8 mouse cellular contexts compared by ENCODE assay signal in genomic region chr7:104314796-104315353, GRCm38 (mm10). TPM values are rescaled to one million over a fixed set of nuclear protein-coding genes. Genes with fewer than 3 reads are reported as not detected.
DNase-seq lines count a peak whose midpoint lies in the region; ATAC-seq lines count a peak whose summit lies in the region.

No protein-coding gene starts in this region.

- peak; percentile 23 to 77 for DNase-seq in adrenal gland, adult (ENCODE audit: inconsistent age in 2 of 2, low spot score in 1 of 2)
- no peak for DNase-seq in adrenal gland, postnatal 4 days (ENCODE audit: low spot score in 2 of 2)
- DNase-seq in heart, postnatal 14 days = peak; percentile 5 to 12
- no peak for DNase-seq in cerebellum, postnatal 14 days
- DNase-seq in left cerebral cortex, adult 8-10 months (ENCODE audit: low spot score in 2 of 2) = no peak

- no peak overlapping the region for H3K9ac ChIP-seq in embryonic facial prominence, embryonic 12.5 days
- no peak overlapping the region; the same call in 1 of the 2 replicates for H3K9ac ChIP-seq in limb, embryonic 12.5 days (replicated peaks)
- H3K9ac ChIP-seq in midbrain, embryonic 16.5 days (ENCODE audit: low read depth, low read length) = no peak overlapping the region

- no peaks in the 10 kb centered on the region for H3K9me3 ChIP-seq in embryonic facial prominence, embryonic 12.5 days
- no peaks in the 10 kb centered on the region for H3K9me3 ChIP-seq in limb, embryonic 12.5 days
- no peaks in the 10 kb centered on the region for H3K9me3 ChIP-seq in midbrain, embryonic 16.5 days (replicated peaks; ENCODE audit: control insufficient read depth, low read length, poor library complexity, severe bottlenecking)

- no peaks in the 10 kb centered on the region for H3K27me3 ChIP-seq in embryonic facial prominence, embryonic 12.5 days
- no peaks in the 10 kb centered on the region for H3K27me3 ChIP-seq in limb, embryonic 12.5 days
- no peaks in the 10 kb centered on the region for H3K27me3 ChIP-seq in midbrain, embryonic 16.5 days (ENCODE audit: control insufficient read depth, insufficient read depth, low read depth, low read length)

- H3K27ac ChIP-seq in embryonic facial prominence, embryonic 12.5 days = no peak overlapping the region
- H3K27ac ChIP-seq in limb, embryonic 12.5 days = no peak overlapping the region
- H3K27ac ChIP-seq in midbrain, embryonic 16.5 days (ENCODE audit: low read length) = no peak overlapping the region

- ATAC-seq in embryonic facial prominence, embryonic 12.5 days (ENCODE audit: insufficient number of reproducible peaks, insufficient read depth, low FRiP score, low TSS enrichment) = no peak
- ATAC-seq in limb, embryonic 12.5 days (ENCODE audit: insufficient number of reproducible peaks, insufficient read depth, low FRiP score, low TSS enrichment, low read depth) = 0 out of 2 replicates have a peak, but pooled peaks have one; percentile 52
- no peak for ATAC-seq in midbrain, embryonic 16.5 days

- H3K4me2 ChIP-seq in embryonic facial prominence, embryonic 12.5 days (replicated peaks) = peak overlapping the region; percentile 42
- peak overlapping the region; percentile 47 for H3K4me2 ChIP-seq in limb, embryonic 12.5 days
- H3K4me2 ChIP-seq in midbrain, embryonic 16.5 days (ENCODE audit: low read length) = peak overlapping the region; percentile 31; the same call in 1 of the 2 replicates

- intact Hi-C loops in heart, postnatal 14 days (cut with DNase I) = no loop called here

- H3K4me3 ChIP-seq in embryonic facial prominence, embryonic 12.5 days = peak overlapping the region; percentile 22
- peak overlapping the region; percentile 39 for H3K4me3 ChIP-seq in limb, embryonic 12.5 days (replicated peaks)
- H3K4me3 ChIP-seq in midbrain, embryonic 16.5 days (ENCODE audit: low read depth, low read length) = peak overlapping the region; percentile 14; the same call in 1 of the 2 replicates

- WGBS in embryonic facial prominence, embryonic 12.5 days = 15% methylated on average over 15 of the region's 15 CpGs
- WGBS in limb, embryonic 12.5 days = 12% methylated on average over 15 of the region's 15 CpGs
- WGBS in midbrain, embryonic 16.5 days = 12% methylated on average over 15 of the region's 15 CpGs

- no peaks in the 10 kb centered on the region for H3K4me1 ChIP-seq in embryonic facial prominence, embryonic 12.5 days
- H3K4me1 ChIP-seq in limb, embryonic 12.5 days (replicated peaks) = no peaks in the 10 kb centered on the region
- no peaks in the 10 kb centered on the region for H3K4me1 ChIP-seq in midbrain, embryonic 16.5 days (ENCODE audit: control insufficient read depth, insufficient read depth, low read length)

- no peaks in the 10 kb centered on the region for H3K36me3 ChIP-seq in embryonic facial prominence, embryonic 12.5 days
- no peaks in the 10 kb centered on the region for H3K36me3 ChIP-seq in limb, embryonic 12.5 days
- no peaks in the 10 kb centered on the region for H3K36me3 ChIP-seq in midbrain, embryonic 16.5 days (ENCODE audit: control insufficient read depth, insufficient read depth, low read length)

RNA-seq across cellular contexts. Expression of gene Trim12a, which starts 0.4 kb away (rescaled TPM):
- total RNA-seq in adrenal gland, postnatal 4 days (2021) = 10 to 100 TPM; 17.8 to 21.4 TPM
- 5.3 and 5.8 TPM in 2 replicates for polyA plus RNA-seq in embryonic facial prominence, embryonic 12.5 days (2016; fragmentation: Nextera tagmentation; extraction: Ambion mirVana)
- total RNA-seq in heart, postnatal 14 days (2021) = 1 to 10 TPM; 6.1 to 8.2 TPM
- 6.2 and 6.6 TPM in 2 replicates for polyA plus RNA-seq in limb, embryonic 12.5 days (2016; fragmentation: Nextera tagmentation; extraction: Ambion mirVana)
- 1.6 and 1.7 TPM in 2 replicates for polyA plus RNA-seq in midbrain, embryonic 16.5 days (2015; fragmentation: Nextera tagmentation; extraction: Ambion mirVana)
- 1 to 10 TPM; 1.8 to 3.9 (median 3.1) TPM for total RNA-seq in left cerebral cortex, adult 8-10 months (2022)

RNA-seq across cellular contexts. Expression of gene Trim34b, which starts 14.4 kb away (rescaled TPM):
- total RNA-seq in adrenal gland, postnatal 4 days (2021) = 1 to 10 TPM; 1.0 to 1.2 TPM
- 0.22 TPM in 1 of 2 replicates, not detected in the other for polyA plus RNA-seq in embryonic facial prominence, embryonic 12.5 days (2016; fragmentation: Nextera tagmentation; extraction: Ambion mirVana)
- under 1 TPM; 0.17 to 0.34 TPM for total RNA-seq in heart, postnatal 14 days (2021)
- not detected in 2 replicates for polyA plus RNA-seq in limb, embryonic 12.5 days (2016; fragmentation: Nextera tagmentation; extraction: Ambion mirVana)
- not detected in 2 replicates for polyA plus RNA-seq in midbrain, embryonic 16.5 days (2015; fragmentation: Nextera tagmentation; extraction: Ambion mirVana)
- under 1 TPM in 2 of 4 experiments, not detected in 2; 0.35 to 0.57 TPM for total RNA-seq in left cerebral cortex, adult 8-10 months (2022)

RNA-seq across cellular contexts. Expression of gene Trim5, which starts 27.0 kb away (rescaled TPM):
- total RNA-seq in adrenal gland, postnatal 4 days (2021) = 1 to 10 TPM; 6.7 to 7.5 TPM
- 0.13 and 0.15 TPM in 2 replicates for polyA plus RNA-seq in embryonic facial prominence, embryonic 12.5 days (2016; fragmentation: Nextera tagmentation; extraction: Ambion mirVana)
- 1 to 10 TPM; 2.6 to 2.9 TPM for total RNA-seq in heart, postnatal 14 days (2021)
- 0.08 and 0.09 TPM in 2 replicates for polyA plus RNA-seq in limb, embryonic 12.5 days (2016; fragmentation: Nextera tagmentation; extraction: Ambion mirVana)
- 0.12 and 0.21 TPM in 2 replicates for polyA plus RNA-seq in midbrain, embryonic 16.5 days (2015; fragmentation: Nextera tagmentation; extraction: Ambion mirVana)
- total RNA-seq in left cerebral cortex, adult 8-10 months (2022) = 1 to 10 TPM in 1 of 4 experiments, under 1 TPM in 3; 0.33 to 1.1 (median 0.83) TPM

RNA-seq across cellular contexts. Expression of gene Trim12c, which starts 38.3 kb away (rescaled TPM):
- 10 to 100 TPM; 15.6 to 15.9 TPM for total RNA-seq in adrenal gland, postnatal 4 days (2021)
- polyA plus RNA-seq in embryonic facial prominence, embryonic 12.5 days (2016; fragmentation: Nextera tagmentation; extraction: Ambion mirVana) = 2.0 and 2.3 TPM in 2 replicates
- 1 to 10 TPM; 5.4 to 6.5 TPM for total RNA-seq in heart, postnatal 14 days (2021)
- 2.4 and 2.5 TPM in 2 replicates for polyA plus RNA-seq in limb, embryonic 12.5 days (2016; fragmentation: Nextera tagmentation; extraction: Ambion mirVana)
- polyA plus RNA-seq in midbrain, embryonic 16.5 days (2015; fragmentation: Nextera tagmentation; extraction: Ambion mirVana) = 1.4 and 1.5 TPM in 2 replicates
- 1 to 10 TPM; 1.2 to 2.3 (median 1.7) TPM for total RNA-seq in left cerebral cortex, adult 8-10 months (2022)

RNA-seq across cellular contexts. Expression of gene Trim30b, which starts 54.8 kb away (rescaled TPM):
- not detected for total RNA-seq in adrenal gland, postnatal 4 days (2021)
- not detected in 2 replicates for polyA plus RNA-seq in embryonic facial prominence, embryonic 12.5 days (2016; fragmentation: Nextera tagmentation; extraction: Ambion mirVana)
- total RNA-seq in heart, postnatal 14 days (2021) = not detected
- polyA plus RNA-seq in limb, embryonic 12.5 days (2016; fragmentation: Nextera tagmentation; extraction: Ambion mirVana) = not detected in 2 replicates
- not detected in 2 replicates for polyA plus RNA-seq in midbrain, embryonic 16.5 days (2015; fragmentation: Nextera tagmentation; extraction: Ambion mirVana)
- under 1 TPM in 3 of 4 experiments, not detected in 1; 0.11 to 0.26 (median 0.18) TPM for total RNA-seq in left cerebral cortex, adult 8-10 months (2022)

Comparison
In these comparisons a context has a peak if more than half of its experiments do, and no peak if none do; other contexts are left out.
1. DNase-seq: peak in adrenal gland, adult (2 of 2) and heart, postnatal 14 days (2 of 2); none in adrenal gland, postnatal 4 days (0 of 2), cerebellum, postnatal 14 days (0 of 2) and left cerebral cortex, adult 8-10 months (0 of 2).
2. Peak in every context shown above with its lines, with median percentiles within 50 percentile points of each other: H3K4me2 ChIP-seq and H3K4me3 ChIP-seq.